Mouse (Mus musculus): ENCODE data around the gene Olfr815. TPM values are rescaled to one million over a fixed set of nuclear protein-coding genes. Genes with fewer than 3 reads are reported as not detected.
"Not testable (repeated sequence)": the region's sequence is repeated elsewhere in the genome, so short reads cannot be mapped to it uniquely, and the experiment has no call there.

Gene Olfr815
- polyA plus RNA-seq (2016; fragmentation: Nextera tagmentation; extraction: Ambion mirVana): not detected in 2 replicates

DNA sequence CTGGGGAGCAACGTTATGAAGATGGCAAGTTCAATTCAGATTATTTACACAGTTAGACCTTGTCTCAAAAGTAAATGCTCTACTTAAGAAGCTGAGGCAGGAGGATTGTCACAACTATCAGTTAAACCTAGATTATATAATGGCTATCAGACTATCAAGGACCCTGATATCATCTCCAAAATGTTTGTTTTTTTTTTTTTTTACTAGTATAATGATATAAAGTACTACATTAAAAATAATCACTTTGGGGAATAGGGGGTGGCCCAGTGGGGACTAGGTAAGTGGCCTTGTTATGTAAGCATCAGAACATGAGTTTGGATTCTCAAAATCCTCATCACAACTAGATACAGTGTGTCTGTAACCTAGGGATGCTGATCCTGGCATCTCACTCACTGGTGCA, at the start of gene Olfr815:
Olfr815 (minus strand) TSS at position 101 of the 400 bp plus-strand sequence.
- H3K4me3 ChIP-seq (replicated peaks); H3K9me3 ChIP-seq; H3K27ac ChIP-seq; H3K27me3 ChIP-seq; H3K4me1 ChIP-seq (replicated peaks); H3K4me2 ChIP-seq; H3K9ac ChIP-seq (replicated peaks); ATAC-seq (ENCODE audit: insufficient number of reproducible peaks, insufficient read depth, low FRiP score, low TSS enrichment, low read depth); H3K36me3 ChIP-seq: not testable (repeated sequence)
- WGBS: 57% methylated on average over 1 of the region's 1 CpGs

DNA sequence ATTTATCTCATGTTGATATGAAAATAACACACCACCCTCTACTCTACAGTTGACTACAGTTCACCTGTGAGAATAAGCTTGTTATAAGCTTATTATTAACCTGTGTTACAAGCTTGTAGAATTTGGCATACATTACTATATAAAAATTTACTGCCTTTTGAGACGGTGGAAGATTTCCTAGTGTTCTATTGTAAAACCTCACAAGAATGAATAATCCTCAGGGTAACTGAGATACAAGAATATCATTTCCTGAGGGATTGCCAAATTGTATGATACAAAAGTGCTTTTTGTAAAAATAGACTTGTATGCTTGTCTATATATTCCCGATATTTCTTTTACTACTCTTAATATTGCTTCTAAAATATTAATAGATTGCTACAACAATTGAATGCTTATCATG, 43.3 kb upstream of the Olfr815 start, which contains the start of gene Olfr818:
Olfr818 (minus strand) TSS at position 101 of the 400 bp plus-strand sequence.
- Histone ChIP-seq H3K4me3 (replicated peaks) (no peak within 1 kb of the TSS), H3K4me2 (no peak within 1 kb of the TSS), H3K9me3 (no peaks in the 10 kb centered on the region), H3K27me3 (no peaks in the 10 kb centered on the region), H3K36me3 (no peaks in the 10 kb centered on the region), H3K9ac (replicated peaks) (no peak within 1 kb of the TSS), H3K27ac (no peak within 1 kb of the TSS), H3K4me1 (replicated peaks) (no peaks in the 10 kb centered on the region)
- 89% methylated on average over 2 of the region's 2 CpGs for WGBS
- ATAC-seq (ENCODE audit: insufficient number of reproducible peaks, insufficient read depth, low FRiP score, low TSS enrichment, low read depth): no peak

DNA sequence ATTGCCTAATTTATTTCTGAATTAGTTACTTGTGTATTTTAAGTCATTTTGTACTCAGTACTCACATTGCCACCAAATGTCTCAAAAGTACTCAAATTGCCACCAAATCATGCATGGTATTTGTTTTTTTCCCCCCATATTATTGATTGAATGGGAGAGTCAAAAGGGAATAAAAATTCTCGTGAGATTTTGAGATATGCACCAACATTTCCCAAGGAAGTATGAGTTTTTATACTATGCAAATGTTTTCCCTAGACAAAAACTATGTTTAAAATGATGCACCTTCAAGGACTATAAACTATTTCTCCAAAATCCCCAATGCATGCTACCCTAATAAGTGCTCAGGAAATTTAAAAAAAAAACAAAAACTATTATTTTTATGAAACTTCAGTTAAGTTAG, 9.8 kb upstream of the Olfr815 start, which contains the start of gene Olfr816:
Olfr816 (minus strand) TSS at position 101 of the 400 bp plus-strand sequence.
- no peak within 1 kb of the TSS for H3K4me2 ChIP-seq
- ATAC-seq (ENCODE audit: insufficient number of reproducible peaks, insufficient read depth, low FRiP score, low TSS enrichment, low read depth): no peak
- 59% methylated on average over 1 of the region's 1 CpGs for WGBS

DNA sequence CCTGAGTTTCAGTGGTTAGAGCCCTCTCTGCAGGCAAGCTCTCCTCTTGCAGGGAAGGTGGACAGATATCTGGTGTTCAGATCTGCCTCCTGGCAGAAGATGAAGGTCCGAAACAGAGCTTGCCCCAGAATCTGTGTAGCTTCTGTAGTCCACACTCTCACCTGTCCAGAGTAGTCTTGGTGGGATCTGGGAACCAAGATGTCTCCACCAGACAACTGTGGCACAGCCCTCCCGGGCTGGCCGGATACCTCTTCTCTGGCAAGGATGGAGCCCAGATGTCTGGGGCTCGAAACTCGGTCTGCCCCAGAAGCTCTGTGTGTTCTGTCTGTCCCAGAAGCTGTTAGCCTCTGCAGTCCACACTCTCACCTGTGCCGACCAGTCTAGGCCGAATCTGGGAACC, 19.7 kb downstream of the Olfr815 start:
- no peaks in the 10 kb centered on the region for H3K36me3 ChIP-seq
- no peaks in the 10 kb centered on the region for H3K27me3 ChIP-seq
- H3K27ac ChIP-seq: no peak overlapping the region
- no peaks in the 10 kb centered on the region for H3K9me3 ChIP-seq
- H3K4me3 ChIP-seq (replicated peaks): no peak overlapping the region
- no peak for ATAC-seq (ENCODE audit: insufficient number of reproducible peaks, insufficient read depth, low FRiP score, low TSS enrichment, low read depth)
- H3K4me2 ChIP-seq: no peak overlapping the region
- WGBS: 90% methylated on average over 7 of the region's 7 CpGs
- H3K9ac ChIP-seq (replicated peaks): no peak overlapping the region
- H3K4me1 ChIP-seq (replicated peaks): no peaks in the 10 kb centered on the region

More for the DNA sequence above, 9.8 kb upstream of the Olfr815 start, which contains the start of gene Olfr816:
- H3K27ac ChIP-seq: no peak within 1 kb of the TSS
- H3K9ac ChIP-seq (replicated peaks): no peak within 1 kb of the TSS
- no peaks in the 10 kb centered on the region for H3K4me1 ChIP-seq (replicated peaks)
- no peak within 1 kb of the TSS for H3K4me3 ChIP-seq (replicated peaks)
- no peaks in the 10 kb centered on the region for H3K27me3 ChIP-seq
- no peaks in the 10 kb centered on the region for H3K9me3 ChIP-seq
- no peaks in the 10 kb centered on the region for H3K36me3 ChIP-seq

DNA sequence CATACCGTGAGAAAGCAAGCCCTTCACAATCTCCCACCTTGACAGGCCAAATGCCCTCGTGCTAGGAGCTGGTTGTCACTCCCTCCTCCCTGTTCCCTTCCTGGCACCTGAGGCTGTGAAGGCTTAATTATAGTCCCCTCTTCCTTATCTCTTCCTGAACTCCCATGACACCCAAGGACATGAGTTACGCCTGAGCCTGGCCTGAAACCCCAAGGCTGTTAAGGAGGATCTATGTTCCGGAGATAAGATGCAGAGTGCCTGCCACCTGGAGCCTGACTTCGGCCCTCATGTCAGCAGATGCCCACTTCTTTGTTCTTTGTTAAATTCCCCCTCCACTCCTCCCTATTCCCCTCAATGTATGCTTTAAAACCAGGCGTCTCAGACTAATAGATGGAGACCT, 20.2 kb downstream of the Olfr815 start:
- not testable (repeated sequence) for H3K27me3 ChIP-seq; H3K4me3 ChIP-seq (replicated peaks); H3K9me3 ChIP-seq; H3K36me3 ChIP-seq; H3K4me1 ChIP-seq (replicated peaks); H3K9ac ChIP-seq (replicated peaks); H3K4me2 ChIP-seq; ATAC-seq (ENCODE audit: insufficient number of reproducible peaks, insufficient read depth, low FRiP score, low TSS enrichment, low read depth); H3K27ac ChIP-seq
- 74% methylated on average over 6 of the region's 6 CpGs for WGBS

DNA sequence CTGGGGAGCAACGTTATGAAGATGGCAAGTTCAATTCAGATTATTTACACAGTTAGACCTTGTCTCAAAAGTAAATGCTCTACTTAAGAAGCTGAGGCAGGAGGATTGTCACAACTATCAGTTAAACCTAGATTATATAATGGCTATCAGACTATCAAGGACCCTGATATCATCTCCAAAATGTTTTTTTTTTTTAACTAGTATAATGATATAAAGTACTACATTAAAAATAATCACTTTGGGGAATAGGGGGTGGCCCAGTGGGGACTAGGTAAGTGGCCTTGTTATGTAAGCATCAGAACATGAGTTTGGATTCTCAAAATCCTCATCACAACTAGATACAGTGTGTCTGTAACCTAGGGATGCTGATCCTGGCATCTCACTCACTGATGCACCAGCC, 25.9 kb downstream of the Olfr815 start, which contains the start of gene Olfr814:
Olfr814 (minus strand) TSS at position 101 of the 400 bp plus-strand sequence.
- not testable (repeated sequence) for ATAC-seq (ENCODE audit: insufficient number of reproducible peaks, insufficient read depth, low FRiP score, low TSS enrichment, low read depth); H3K27ac ChIP-seq; H3K36me3 ChIP-seq; H3K9ac ChIP-seq (replicated peaks); H3K9me3 ChIP-seq; H3K27me3 ChIP-seq; H3K4me2 ChIP-seq; H3K4me1 ChIP-seq (replicated peaks); H3K4me3 ChIP-seq (replicated peaks)
- 57% methylated on average over 1 of the region's 1 CpGs for WGBS

DNA sequence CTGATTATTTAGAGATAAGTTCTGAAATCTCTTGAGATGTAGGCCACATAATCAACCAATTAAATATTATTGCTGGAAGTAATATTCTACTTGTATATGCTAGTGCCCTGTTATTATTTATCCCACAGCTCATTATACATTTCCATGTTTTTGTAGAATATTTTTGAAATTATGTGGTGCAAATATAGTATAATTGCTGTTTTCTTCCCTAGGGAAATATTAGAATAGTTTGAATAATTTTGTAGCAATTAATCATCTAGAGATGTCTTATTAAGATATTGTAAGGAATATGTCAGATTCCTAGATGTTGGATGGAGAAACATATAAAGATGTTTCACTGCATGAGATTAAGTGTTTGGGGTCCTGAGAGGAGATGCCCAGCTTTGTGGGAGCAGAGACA, 50.6 kb downstream of the Olfr815 start, which contains the start of gene Olfr813:
Olfr813 (plus strand) TSS at position 301 of the 400 bp plus-strand sequence.
- H3K27ac ChIP-seq: no peak within 1 kb of the TSS
- ATAC-seq (ENCODE audit: insufficient number of reproducible peaks, insufficient read depth, low FRiP score, low TSS enrichment, low read depth): no peak
- H3K4me2 ChIP-seq: no peak within 1 kb of the TSS
- H3K27me3 ChIP-seq: no peaks in the 10 kb centered on the region
- H3K36me3 ChIP-seq: no peaks in the 10 kb centered on the region
- H3K4me1 ChIP-seq (replicated peaks): no peaks in the 10 kb centered on the region
- no peak within 1 kb of the TSS for H3K4me3 ChIP-seq (replicated peaks)
- no peaks in the 10 kb centered on the region for H3K9me3 ChIP-seq
- no peak within 1 kb of the TSS for H3K9ac ChIP-seq (replicated peaks)

Other genes with a start within 250 kb of the Olfr815 start
- not detected in 2 replicates for gene Olfr800, start 248.2 kb downstream of the Olfr815 start, polyA plus RNA-seq (2016; fragmentation: Nextera tagmentation; extraction: Ambion mirVana)
- gene Olfr801, start 232.0 kb downstream of the Olfr815 start, polyA plus RNA-seq (2016; fragmentation: Nextera tagmentation; extraction: Ambion mirVana): not detected in 2 replicates
- gene Olfr802, start 217.7 kb downstream of the Olfr815 start, polyA plus RNA-seq (2016; fragmentation: Nextera tagmentation; extraction: Ambion mirVana): not detected in 2 replicates
- gene Olfr803, start 211.6 kb downstream of the Olfr815 start, polyA plus RNA-seq (2016; fragmentation: Nextera tagmentation; extraction: Ambion mirVana): not detected in 2 replicates
- gene Olfr804, start 202.7 kb downstream of the Olfr815 start, polyA plus RNA-seq (2016; fragmentation: Nextera tagmentation; extraction: Ambion mirVana): not detected in 2 replicates
- gene Olfr805, start 176.5 kb downstream of the Olfr815 start, polyA plus RNA-seq (2016; fragmentation: Nextera tagmentation; extraction: Ambion mirVana): not detected in 2 replicates
- not detected in 2 replicates for gene Olfr806, start 163.9 kb downstream of the Olfr815 start, polyA plus RNA-seq (2016; fragmentation: Nextera tagmentation; extraction: Ambion mirVana)
- gene Olfr807, start 148.1 kb downstream of the Olfr815 start, polyA plus RNA-seq (2016; fragmentation: Nextera tagmentation; extraction: Ambion mirVana): not detected in 2 replicates
- gene Olfr808, start 140.4 kb downstream of the Olfr815 start, polyA plus RNA-seq (2016; fragmentation: Nextera tagmentation; extraction: Ambion mirVana): not detected in 2 replicates
- gene Olfr809, start 131.2 kb downstream of the Olfr815 start, polyA plus RNA-seq (2016; fragmentation: Nextera tagmentation; extraction: Ambion mirVana): not detected in 2 replicates
- not detected in 2 replicates for gene Olfr810, start 111.0 kb downstream of the Olfr815 start, polyA plus RNA-seq (2016; fragmentation: Nextera tagmentation; extraction: Ambion mirVana)
- not detected in 2 replicates for gene Olfr811, start 101.5 kb downstream of the Olfr815 start, polyA plus RNA-seq (2016; fragmentation: Nextera tagmentation; extraction: Ambion mirVana)
- gene Olfr812, start 59.8 kb downstream of the Olfr815 start, polyA plus RNA-seq (2016; fragmentation: Nextera tagmentation; extraction: Ambion mirVana): not detected in 2 replicates
- gene Olfr813, start 50.5 kb downstream of the Olfr815 start, polyA plus RNA-seq (2016; fragmentation: Nextera tagmentation; extraction: Ambion mirVana): not detected in 2 replicates
- not detected in 2 replicates for gene Olfr814, start 26.0 kb downstream of the Olfr815 start, polyA plus RNA-seq (2016; fragmentation: Nextera tagmentation; extraction: Ambion mirVana)
- gene Olfr816, start 9.7 kb upstream of the Olfr815 start, polyA plus RNA-seq (2016; fragmentation: Nextera tagmentation; extraction: Ambion mirVana): not detected in 2 replicates
- not detected in 2 replicates for gene Olfr818, start 43.2 kb upstream of the Olfr815 start, polyA plus RNA-seq (2016; fragmentation: Nextera tagmentation; extraction: Ambion mirVana)
- not detected in 2 replicates for gene Olfr819, start 61.4 kb upstream of the Olfr815 start, polyA plus RNA-seq (2016; fragmentation: Nextera tagmentation; extraction: Ambion mirVana)
- not detected in 2 replicates for gene Olfr247, start 70.3 kb upstream of the Olfr815 start, polyA plus RNA-seq (2016; fragmentation: Nextera tagmentation; extraction: Ambion mirVana)
- not detected in 2 replicates for gene Gm10310, start 79.2 kb upstream of the Olfr815 start, polyA plus RNA-seq (2016; fragmentation: Nextera tagmentation; extraction: Ambion mirVana)
- not detected in 2 replicates for gene Olfr820, start 106.8 kb upstream of the Olfr815 start, polyA plus RNA-seq (2016; fragmentation: Nextera tagmentation; extraction: Ambion mirVana)
- gene Olfr821, start 124.5 kb upstream of the Olfr815 start, polyA plus RNA-seq (2016; fragmentation: Nextera tagmentation; extraction: Ambion mirVana): not detected in 2 replicates
- gene Olfr822, start 165.3 kb upstream of the Olfr815 start, polyA plus RNA-seq (2016; fragmentation: Nextera tagmentation; extraction: Ambion mirVana): not detected in 2 replicates
- not detected in 2 replicates for gene Olfr823, start 209.5 kb upstream of the Olfr815 start, polyA plus RNA-seq (2016; fragmentation: Nextera tagmentation; extraction: Ambion mirVana)
- gene Olfr824, start 224.1 kb upstream of the Olfr815 start, polyA plus RNA-seq (2016; fragmentation: Nextera tagmentation; extraction: Ambion mirVana): not detected in 2 replicates

Data from limb, embryonic 12.5 days (tissue).